Comparison of ENCODE assay signal across 24 mouse cellular contexts in genomic region chr4:118539904-118540303, GRCm38 (mm10). TPM values are rescaled to one million over a fixed set of nuclear protein-coding genes. Genes with fewer than 3 reads are reported as not detected.
"Had no signal": no experiment of that assay in that cellular context is flagged by ENCODE, and none has a peak within 500 bp of the region (broad histone marks: within the 10 kb centered on the region; RNA-seq: fewer than 3 reads in every experiment).

No protein-coding gene starts in this region.

- DNase-seq: kidney, adult 8-10 months; kidney, postnatal 14 days; kidney, postnatal 4 days; liver; midbrain, embryonic 14.5 days; right cerebral cortex, adult 18-20 months; right cerebral cortex, postnatal 14 days; right cerebral cortex, postnatal 4 days; thymus, adult 2 months; thymus, postnatal 25 days had no signal

- H3K4me1 ChIP-seq: neural tube, embryonic 12.5 days had no signal

- H3K27ac ChIP-seq: limb, embryonic 10.5 days; limb, embryonic 13.5 days; liver, embryonic 12.5 days; liver, embryonic 15.5 days; lung, embryonic 15.5 days; macrophage; neural tube, embryonic 12.5 days; neural tube, embryonic 15.5 days had no signal

- H3K36me3 ChIP-seq: limb, embryonic 10.5 days; limb, embryonic 13.5 days; liver, embryonic 12.5 days; liver, embryonic 15.5 days; lung, embryonic 15.5 days; neural tube, embryonic 12.5 days; neural tube, embryonic 15.5 days had no signal

- ATAC-seq: liver, embryonic 12.5 days had no signal

- H3K27me3 ChIP-seq: liver, embryonic 15.5 days; lung, embryonic 15.5 days had no signal

- H3K9me3 ChIP-seq: limb, embryonic 10.5 days; limb, embryonic 13.5 days; liver, embryonic 12.5 days; liver, embryonic 15.5 days; lung, embryonic 15.5 days; neural tube, embryonic 12.5 days; neural tube, embryonic 15.5 days had no signal

- H3K4me2 ChIP-seq: limb, embryonic 13.5 days; liver, embryonic 12.5 days; liver, embryonic 15.5 days; lung, embryonic 15.5 days; neural tube, embryonic 12.5 days; neural tube, embryonic 15.5 days had no signal

- H3K4me3 ChIP-seq: limb, embryonic 10.5 days; limb, embryonic 13.5 days; liver, embryonic 12.5 days; liver, embryonic 15.5 days; lung, embryonic 15.5 days; neural tube, embryonic 12.5 days; neural tube, embryonic 15.5 days had no signal

- H3K9ac ChIP-seq: limb, embryonic 13.5 days; liver, embryonic 12.5 days; liver, embryonic 15.5 days; lung, embryonic 15.5 days; neural tube, embryonic 12.5 days; neural tube, embryonic 15.5 days had no signal

RNA-seq across cellular contexts. Expression of gene Tmem125, which starts 3.9 kb away (rescaled TPM):
- polyA plus RNA-seq: macrophage; midbrain, embryonic 14.5 days had no signal

RNA-seq across cellular contexts. Expression of gene 2610528J11Rik, which starts 13.1 kb away (rescaled TPM):
- total RNA-seq: layer of hippocampus, adult 18-20 months; layer of hippocampus, postnatal 25 days; left cerebral cortex, adult 18-20 months; left cerebral cortex, postnatal 25 days; megakaryocyte, adult 5-6 weeks; midbrain, postnatal 0 days had no signal
- polyA plus RNA-seq: macrophage; midbrain, embryonic 14.5 days; midbrain, postnatal 0 days; neural tube, embryonic 12.5 days; neural tube, embryonic 15.5 days had no signal

RNA-seq across cellular contexts. Expression of gene Tie1, which starts 50.0 kb away (rescaled TPM):
- polyA plus RNA-seq: macrophage had no signal
